Mouse (Mus musculus): ENCODE results near the gene Sdr39u1. TPM values are rescaled to one million over a fixed set of nuclear protein-coding genes. Genes with fewer than 3 reads are reported as not detected.

The Sdr39u1 gene
- polyA plus RNA-seq, 2 experiments, result 80.2 to 81.0 TPM

DNA sequence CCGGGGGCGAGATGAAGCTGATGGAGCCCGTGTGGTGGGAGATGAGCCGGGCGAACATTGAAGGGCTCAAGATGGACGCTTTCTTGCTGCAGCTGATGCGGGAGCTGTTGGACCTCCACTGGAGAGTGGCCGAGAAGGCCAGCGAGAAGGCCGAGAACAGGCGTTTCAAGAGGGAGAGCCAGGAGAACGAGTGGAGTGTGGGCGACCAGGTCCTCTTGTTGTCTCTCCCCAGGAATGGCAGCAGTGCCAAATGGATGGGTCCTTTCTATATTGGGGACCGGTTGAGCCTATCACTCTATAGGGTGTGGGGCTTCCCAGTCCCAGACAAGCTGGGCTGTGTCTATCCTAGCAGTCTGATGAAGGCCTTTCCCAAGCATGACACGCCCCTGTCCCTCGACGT is 27.5 kb downstream of the Sdr39u1 start:
- H3K36me3 ChIP-seq (ENCODE audit: control insufficient read depth, insufficient read depth, low read length), result peaks cover 58% of the 10 kb centered on the region
- peaks cover 3% of the 10 kb centered on the region for H3K4me1 ChIP-seq (ENCODE audit: control insufficient read depth, insufficient read depth, low read length)
- TF ChIP-seq POLR2A (IDR thresholded peaks at IDR 0.05; ENCODE audit: borderline replicate concordance, extremely low read depth, insufficient read depth, insufficient read length), result no peak
- DNase-seq (ENCODE audit: low spot score), result no peak
- H3K9ac ChIP-seq (ENCODE audit: low read depth, low read length, severe bottlenecking), result no peak overlapping the region
- no peaks in the 10 kb centered on the region for H3K27me3 ChIP-seq (ENCODE audit: control insufficient read depth, insufficient read depth, low read length)
- WGBS, result 88% methylated on average over 17 of the region's 17 CpGs
- H3K9me3 ChIP-seq (ENCODE audit: control insufficient read depth, low read length), result no peaks in the 10 kb centered on the region
- H3K4me2 ChIP-seq (replicated peaks; ENCODE audit: low read depth, low read length, severe bottlenecking), result no peak overlapping the region
- no peak overlapping the region for H3K4me3 ChIP-seq (replicated peaks; ENCODE audit: low read length)
- no peak overlapping the region for H3K27ac ChIP-seq (replicated peaks; ENCODE audit: low read depth, low read length)
- no peak for ATAC-seq (ENCODE audit: low FRiP score, low read depth)

DNA sequence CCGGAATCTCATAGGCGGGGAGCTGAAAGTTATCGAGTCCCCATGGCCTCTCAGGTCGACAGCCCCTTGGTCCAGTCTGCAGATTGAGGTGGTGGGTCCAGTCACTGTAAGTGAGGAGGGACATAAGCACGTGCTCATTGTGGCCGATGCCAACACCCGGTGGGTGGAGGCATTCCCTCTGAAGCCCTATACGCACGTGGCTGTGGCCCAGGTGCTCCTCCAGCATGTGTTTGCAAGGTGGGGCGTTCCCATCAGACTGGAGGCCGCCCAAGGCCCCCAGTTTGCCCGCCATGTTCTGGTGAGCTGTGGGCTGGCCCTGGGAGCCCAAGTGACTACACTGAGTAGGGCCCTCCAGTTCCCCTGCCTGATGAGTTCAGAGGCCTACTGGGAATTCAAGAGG is 28.1 kb downstream of the Sdr39u1 start:
- no peak overlapping the region for H3K9ac ChIP-seq (ENCODE audit: low read depth, low read length, severe bottlenecking)
- DNase-seq (ENCODE audit: low spot score) (no peak), ATAC-seq (ENCODE audit: low FRiP score, low read depth) (no peak)
- H3K4me3 ChIP-seq (replicated peaks; ENCODE audit: low read length), result no peak overlapping the region
- peaks cover 62% of the 10 kb centered on the region for H3K36me3 ChIP-seq (ENCODE audit: control insufficient read depth, insufficient read depth, low read length)
- no peak overlapping the region for H3K4me2 ChIP-seq (replicated peaks; ENCODE audit: low read depth, low read length, severe bottlenecking)
- 90% methylated on average over 11 of the region's 12 CpGs for WGBS
- no peaks in the 10 kb centered on the region for H3K9me3 ChIP-seq (ENCODE audit: control insufficient read depth, low read length)
- H3K27ac ChIP-seq (replicated peaks; ENCODE audit: low read depth, low read length), result no peak overlapping the region
- TF ChIP-seq POLR2A (IDR thresholded peaks at IDR 0.05; ENCODE audit: borderline replicate concordance, extremely low read depth, insufficient read depth, insufficient read length), result no peak
- H3K27me3 ChIP-seq (ENCODE audit: control insufficient read depth, insufficient read depth, low read length), result no peaks in the 10 kb centered on the region
- no peaks in the 10 kb centered on the region; the same call in 1 of the 2 replicates for H3K4me1 ChIP-seq (ENCODE audit: control insufficient read depth, insufficient read depth, low read length)

DNA sequence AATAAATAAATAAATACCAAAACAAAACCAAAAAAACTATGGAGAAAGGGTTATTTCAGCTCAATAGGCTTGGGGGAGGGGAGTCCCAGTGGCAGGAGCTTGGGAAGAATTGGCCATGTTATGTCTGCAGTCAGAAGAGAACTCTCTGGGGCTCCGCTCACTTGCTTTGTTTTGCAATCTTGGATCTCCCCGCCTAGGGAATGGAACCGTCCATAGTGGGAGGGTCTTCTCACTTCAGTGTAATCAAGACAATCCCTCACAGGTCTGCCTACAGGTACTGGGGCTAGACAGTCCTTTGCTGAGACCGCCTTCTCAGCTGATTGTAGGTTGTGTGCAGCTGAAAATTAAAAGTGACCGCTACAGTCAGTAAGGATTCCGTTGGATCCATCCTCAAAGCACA is 30.6 kb downstream of the Sdr39u1 start:
- TF ChIP-seq POLR2A (IDR thresholded peaks at IDR 0.05; ENCODE audit: borderline replicate concordance, extremely low read depth, insufficient read depth, insufficient read length), result no peak
- peaks cover 87% of the 10 kb centered on the region for H3K36me3 ChIP-seq (ENCODE audit: control insufficient read depth, insufficient read depth, low read length)
- H3K4me1 ChIP-seq (ENCODE audit: control insufficient read depth, insufficient read depth, low read length), result no peaks in the 10 kb centered on the region; the same call in 1 of the 2 replicates
- WGBS, result 91% methylated on average over 6 of the region's 6 CpGs
- H3K9ac ChIP-seq (ENCODE audit: low read depth, low read length, severe bottlenecking), result no peak overlapping the region
- no peak overlapping the region for H3K4me3 ChIP-seq (replicated peaks; ENCODE audit: low read length)
- H3K4me2 ChIP-seq (replicated peaks; ENCODE audit: low read depth, low read length, severe bottlenecking), result no peak overlapping the region
- H3K9me3 ChIP-seq (ENCODE audit: control insufficient read depth, low read length), result no peaks in the 10 kb centered on the region
- H3K27me3 ChIP-seq (ENCODE audit: control insufficient read depth, insufficient read depth, low read length), result no peaks in the 10 kb centered on the region
- no peak overlapping the region for H3K27ac ChIP-seq (replicated peaks; ENCODE audit: low read depth, low read length)
- no peak for DNase-seq (ENCODE audit: low spot score)
- ATAC-seq (ENCODE audit: low FRiP score, low read depth), result no peak

DNA sequence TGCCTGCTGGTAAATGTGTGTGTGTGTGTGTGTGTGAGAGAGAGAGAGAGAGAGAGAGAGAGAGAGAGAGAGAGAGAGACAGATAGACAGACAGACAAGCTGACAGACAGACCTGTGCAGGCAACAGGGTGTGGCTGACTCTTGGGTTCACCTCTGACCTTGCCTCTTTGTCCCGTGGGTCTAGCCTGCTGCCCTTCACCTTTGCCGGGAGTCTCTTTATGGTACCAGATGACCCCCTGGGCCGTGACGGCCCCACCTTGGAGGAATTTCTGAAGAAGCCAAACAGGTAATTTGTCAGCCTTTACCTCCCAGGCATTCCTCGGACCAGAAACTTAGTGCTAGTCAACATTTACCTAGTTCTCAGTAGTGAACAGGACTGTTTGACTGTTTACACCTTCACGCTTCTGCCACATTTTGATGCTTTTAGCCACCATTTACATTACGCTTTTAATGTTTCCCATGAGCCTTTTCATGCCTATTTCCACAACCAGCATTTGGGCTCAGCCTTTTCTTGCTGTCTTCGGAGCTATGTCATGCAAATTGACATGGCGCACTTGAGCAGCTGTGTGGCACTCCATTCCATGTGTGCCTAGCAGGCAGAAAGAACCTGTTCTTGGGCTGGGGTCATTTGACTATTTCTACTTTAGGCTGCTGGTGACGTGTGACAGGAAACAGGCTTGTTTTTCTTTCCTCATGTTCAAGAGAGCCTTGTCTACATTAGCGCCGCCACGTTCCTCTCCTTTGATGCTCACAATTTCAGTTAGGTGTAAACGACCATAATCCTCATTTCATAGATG is 31.7 kb downstream of the Sdr39u1 start:
- H3K36me3 ChIP-seq (ENCODE audit: control insufficient read depth, insufficient read depth, low read length), result peaks cover 95% of the 10 kb centered on the region
- no peak overlapping the region for H3K4me3 ChIP-seq (replicated peaks; ENCODE audit: low read length)
- no peak overlapping the region for H3K4me2 ChIP-seq (replicated peaks; ENCODE audit: low read depth, low read length, severe bottlenecking)
- H3K27me3 ChIP-seq (ENCODE audit: control insufficient read depth, insufficient read depth, low read length), result no peaks in the 10 kb centered on the region
- H3K27ac ChIP-seq (replicated peaks; ENCODE audit: low read depth, low read length), result no peak overlapping the region
- no peak for TF ChIP-seq POLR2A (IDR thresholded peaks at IDR 0.05; ENCODE audit: borderline replicate concordance, extremely low read depth, insufficient read depth, insufficient read length)
- H3K4me1 ChIP-seq (ENCODE audit: control insufficient read depth, insufficient read depth, low read length), result peaks cover 8% of the 10 kb centered on the region
- ATAC-seq (ENCODE audit: low FRiP score, low read depth), result no peak
- no peak overlapping the region for H3K9ac ChIP-seq (ENCODE audit: low read depth, low read length, severe bottlenecking)
- DNase-seq (ENCODE audit: low spot score), result no peak
- 82% methylated on average over 14 of the region's 14 CpGs for WGBS
- H3K9me3 ChIP-seq (ENCODE audit: control insufficient read depth, low read length), result no peaks in the 10 kb centered on the region

DNA sequence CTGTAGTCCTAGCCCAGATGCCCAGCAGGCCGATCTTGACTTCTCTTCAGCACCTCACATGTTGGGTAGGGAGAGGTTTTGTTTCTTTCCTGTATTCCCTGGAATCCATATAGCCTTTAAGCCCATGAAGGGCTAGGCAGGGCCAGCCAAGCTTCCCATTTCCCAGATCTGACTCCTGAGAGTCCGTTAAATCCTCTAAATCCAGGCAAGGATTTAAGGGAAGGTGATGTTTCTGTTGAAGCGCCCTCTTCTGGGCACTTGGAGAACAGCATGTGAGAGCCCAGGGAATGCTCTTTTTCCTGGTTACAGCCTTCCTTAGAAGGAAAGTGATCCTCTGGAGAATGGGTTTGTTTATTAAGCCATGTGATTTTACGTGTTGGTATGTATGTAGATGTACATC is 33.1 kb downstream of the Sdr39u1 start:
- H3K36me3 ChIP-seq (ENCODE audit: control insufficient read depth, insufficient read depth, low read length), result peaks cover 86% of the 10 kb centered on the region
- no peak overlapping the region for H3K27ac ChIP-seq (replicated peaks; ENCODE audit: low read depth, low read length)
- H3K4me1 ChIP-seq (ENCODE audit: control insufficient read depth, insufficient read depth, low read length), result peaks cover 10% of the 10 kb centered on the region
- peak; percentile 76 for DNase-seq (ENCODE audit: low spot score)
- H3K4me3 ChIP-seq (replicated peaks; ENCODE audit: low read length), result no peak overlapping the region
- no peak for TF ChIP-seq POLR2A (IDR thresholded peaks at IDR 0.05; ENCODE audit: borderline replicate concordance, extremely low read depth, insufficient read depth, insufficient read length)
- no peaks in the 10 kb centered on the region for H3K27me3 ChIP-seq (ENCODE audit: control insufficient read depth, insufficient read depth, low read length)
- H3K4me2 ChIP-seq (replicated peaks; ENCODE audit: low read depth, low read length, severe bottlenecking), result no peak overlapping the region
- no peaks in the 10 kb centered on the region for H3K9me3 ChIP-seq (ENCODE audit: control insufficient read depth, low read length)
- ATAC-seq (ENCODE audit: low FRiP score, low read depth), result no peak
- no peak overlapping the region for H3K9ac ChIP-seq (ENCODE audit: low read depth, low read length, severe bottlenecking)
- 37% methylated on average over 4 of the region's 4 CpGs for WGBS
